Mouse (Mus musculus) lung, postnatal 0 days (tissue): ENCODE results near the gene Brinp3.

Experiments
- CTCF ChIP-seq: IDR thresholded peaks from 2 replicates; pipeline ENCODE4 v1.5.1; 2016; ENCODE audit warnings: antibody characterized with exemption, mild to moderate bottlenecking
- EP300 ChIP-seq: IDR thresholded peaks from 2 replicates; pipeline ENCODE4 v1.6.1; 2016; ENCODE audit warnings: antibody characterized with exemption, mild to moderate bottlenecking, control low read depth

- TF ChIP-seq EP300 = no peak
- no peak for TF ChIP-seq CTCF
Measured at GRCm38 (mm10) chr1:146515377-146515776, 20.8 kb downstream of the Brinp3 start.
